Mouse (Mus musculus) liver, adult 2 months (tissue): ENCODE results near the gene Eps8l2.
A peak's percentile ranks its signal among the peaks of the same experiment; 100 is the strongest.

Experiments
- CTCF ChIP-seq: fragments of 200-500 bp; IDR thresholded peaks from 2 replicates; pipeline ENCODE4 v1.5.1; 2011; ENCODE audit warnings: low read depth, low read length, control low read depth
- POLR2A ChIP-seq: fragments of 200-500 bp; IDR thresholded peaks from 2 replicates; pipeline ENCODE4 v1.6.1; 2011; ENCODE audit warnings: low read length, control low read depth; ENCODE audit not compliant: insufficient read depth; ENCODE audit errors: extremely low read depth

DNA sequence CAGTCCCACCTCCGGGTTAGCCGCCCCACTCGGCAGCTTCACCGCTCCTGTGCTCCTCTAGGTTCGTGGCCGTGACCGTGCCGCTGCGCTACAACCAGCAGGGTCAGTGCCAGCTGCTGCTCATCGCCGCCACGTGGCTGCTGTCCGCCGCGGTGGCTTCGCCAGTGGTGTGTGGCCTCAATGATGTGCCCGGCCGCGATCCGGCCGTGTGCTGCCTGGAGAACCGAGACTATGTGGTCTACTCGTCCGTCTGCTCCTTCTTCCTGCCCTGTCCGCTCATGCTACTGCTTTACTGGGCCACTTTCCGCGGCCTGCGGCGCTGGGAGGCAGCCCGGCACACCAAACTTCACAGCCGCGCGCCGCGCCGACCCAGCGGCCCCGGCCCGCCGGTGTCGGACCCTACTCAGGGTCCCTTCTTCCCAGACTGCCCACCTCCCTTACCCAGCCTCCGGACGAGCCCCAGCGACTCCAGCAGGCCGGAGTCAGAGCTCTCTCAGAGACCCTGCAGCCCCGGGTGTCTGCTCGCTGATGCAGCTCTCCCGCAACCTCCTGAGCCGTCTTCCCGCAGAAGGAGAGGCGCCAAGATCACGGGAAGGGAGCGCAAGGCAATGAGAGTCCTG, 44.7 kb upstream of the Eps8l2 start:
- peak; percentile 53 for TF ChIP-seq CTCF
- no peak for TF ChIP-seq POLR2A
